Mouse (Mus musculus) erythroblast, embryonic 14.5 days (primary cell): Measurements from ENCODE around the gene Mras.

Source experiments
- GATA1 ChIP-seq: IDR thresholded peaks from 2 replicates; pipeline ENCODE4 v1.6.1; 2012; ENCODE audit warnings: low read length, inconsistent platforms, mixed read lengths
- TAL1 ChIP-seq: IDR thresholded peaks from 3 replicates; pipeline ENCODE4 v1.6.1; 2012; ENCODE audit warnings: low read length, inconsistent platforms, mixed read lengths

- TF ChIP-seq GATA1 (no peak), TAL1 (no peak)
Observed at GRCm38 (mm10) chr9:99353390-99353789, 83.8 kb downstream of the Mras start.
